14 mouse cellular contexts compared by ENCODE assay signal in genomic region chr11:69476802-69477201, GRCm38 (mm10).
"Had no signal": no experiment of that assay in that cellular context is flagged by ENCODE, and none has a peak within 500 bp of the region (broad histone marks: within the 10 kb centered on the region; RNA-seq: fewer than 3 reads in every experiment).

No protein-coding gene starts in this region.

- H3K27me3 ChIP-seq: kidney, embryonic 15.5 days; limb, embryonic 15.5 days; neural tube, embryonic 12.5 days had no signal

- ATAC-seq: hindbrain, embryonic 16.5 days; inflammation-experienced regulatory T-cells, adult 6 months; liver, embryonic 12.5 days had no signal

- H3K36me3 ChIP-seq: kidney, embryonic 15.5 days; limb, embryonic 15.5 days; liver, embryonic 12.5 days; neural tube, embryonic 12.5 days; stomach, embryonic 15.5 days had no signal

- H3K27ac ChIP-seq: kidney, embryonic 15.5 days; left cerebral cortex, adult 2 months; limb, embryonic 15.5 days; liver, embryonic 12.5 days; neural tube, embryonic 12.5 days; stomach, embryonic 15.5 days had no signal

- H3K4me3 ChIP-seq: kidney, embryonic 15.5 days; left cerebral cortex, adult 2 months; limb, embryonic 15.5 days; liver, embryonic 12.5 days; neural tube, embryonic 12.5 days; stomach, embryonic 15.5 days had no signal

- H3K9me3 ChIP-seq: kidney, embryonic 15.5 days; limb, embryonic 15.5 days; liver, embryonic 12.5 days; neural tube, embryonic 12.5 days; stomach, embryonic 15.5 days had no signal

- H3K9ac ChIP-seq: kidney, embryonic 15.5 days; limb, embryonic 15.5 days; liver, embryonic 12.5 days; neural tube, embryonic 12.5 days; stomach, embryonic 15.5 days had no signal

- DNase-seq: kidney, adult 2 months; kidney, postnatal 14 days; midbrain, embryonic 14.5 days; right cerebral cortex, postnatal 14 days; thymus, adult 2 months; thymus, postnatal 25 days had no signal

- H3K4me2 ChIP-seq: kidney, embryonic 15.5 days; limb, embryonic 15.5 days; liver, embryonic 12.5 days; neural tube, embryonic 12.5 days; stomach, embryonic 15.5 days had no signal

- H3K4me1 ChIP-seq: neural tube, embryonic 12.5 days; stomach, embryonic 15.5 days had no signal
